Mouse (Mus musculus): ENCODE measurements at regions not wholly inside any gene's neighbourhood (a gene's known extent, or its start where the extent isn't known, plus 50 kb on each side); places are given as distances from the start of the nearest gene placed in this dataset.

GRCm38 (mm10) chr13:99847531-99847930 is 53.4 kb downstream of the Cartpt start:
- no peak for DNase-seq

GRCm38 (mm10) chr13:99842626-99843025 is 58.3 kb downstream of the Cartpt start:
- DNase-seq = peak; percentile 66

- DNase-seq = no peak
Observed at GRCm38 (mm10) chr13:99839446-99839845, 61.4 kb downstream of the Cartpt start.

- DNase-seq = peak; percentile 85
Observed at GRCm38 (mm10) chr13:99837772-99838425, 63.0 kb downstream of the Cartpt start.

- DNase-seq = no peak
Observed at GRCm38 (mm10) chr13:99837180-99837579, 63.7 kb downstream of the Cartpt start.

- DNase-seq = peak; percentile 12
Observed at GRCm38 (mm10) chr13:99836586-99836985, 64.3 kb downstream of the Cartpt start.

GRCm38 (mm10) chr13:99835518-99835917 is 65.4 kb downstream of the Cartpt start:
- DNase-seq = no peak

GRCm38 (mm10) chr13:99830080-99830724 is 70.7 kb downstream of the Cartpt start:
- DNase-seq = no peak

- no peak for DNase-seq
Observed at GRCm38 (mm10) chr13:99827573-99827972, 73.3 kb downstream of the Cartpt start.

- DNase-seq = no peak
Observed at GRCm38 (mm10) chr13:99824625-99825024, 76.3 kb downstream of the Cartpt start.

- DNase-seq = no peak
Observed at GRCm38 (mm10) chr13:99816666-99817065, 84.2 kb downstream of the Cartpt start.

GRCm38 (mm10) chr13:99815786-99816185 is 85.1 kb downstream of the Cartpt start:
- no peak for DNase-seq

GRCm38 (mm10) chr13:99814801-99815200 is 86.1 kb downstream of the Cartpt start:
- DNase-seq = no peak

GRCm38 (mm10) chr13:99814033-99814556 is 86.8 kb downstream of the Cartpt start:
- DNase-seq = no peak

GRCm38 (mm10) chr13:99794448-99794847 is 106.4 kb downstream of the Cartpt start:
- no peak for DNase-seq

GRCm38 (mm10) chr13:99793786-99794435 is 107.0 kb downstream of the Cartpt start:
- DNase-seq = no peak

GRCm38 (mm10) chr13:99793001-99793400 is 107.9 kb downstream of the Cartpt start:
- no peak for DNase-seq

GRCm38 (mm10) chr13:99790951-99791350 is 109.9 kb downstream of the Cartpt start:
- DNase-seq = no peak

GRCm38 (mm10) chr13:99787760-99788159 is 113.1 kb downstream of the Cartpt start:
- DNase-seq = no peak

- DNase-seq = no peak
Observed at GRCm38 (mm10) chr13:99785427-99785826, 115.5 kb downstream of the Cartpt start.

- no peak for DNase-seq
Observed at GRCm38 (mm10) chr13:99784314-99784713, 116.6 kb downstream of the Cartpt start.

GRCm38 (mm10) chr13:99782883-99783721 is 117.8 kb downstream of the Cartpt start:
- no peak for DNase-seq

- DNase-seq = no peak
Observed at GRCm38 (mm10) chr13:99781616-99782015, 119.3 kb downstream of the Cartpt start.

Data from lung, postnatal 10 days (tissue).